Mouse (Mus musculus): ENCODE measurements around the gene Stfa2l1. TPM values are rescaled to one million over a fixed set of nuclear protein-coding genes. Genes with fewer than 3 reads are reported as not detected.
"Not testable (repeated sequence)": the region's sequence is repeated elsewhere in the genome, so short reads cannot be mapped to it uniquely, and the experiment has no call there.

Stfa2l1 gene
- 1 to 10 TPM; 1.8 to 2.4 TPM for total RNA-seq (2021)

DNA sequence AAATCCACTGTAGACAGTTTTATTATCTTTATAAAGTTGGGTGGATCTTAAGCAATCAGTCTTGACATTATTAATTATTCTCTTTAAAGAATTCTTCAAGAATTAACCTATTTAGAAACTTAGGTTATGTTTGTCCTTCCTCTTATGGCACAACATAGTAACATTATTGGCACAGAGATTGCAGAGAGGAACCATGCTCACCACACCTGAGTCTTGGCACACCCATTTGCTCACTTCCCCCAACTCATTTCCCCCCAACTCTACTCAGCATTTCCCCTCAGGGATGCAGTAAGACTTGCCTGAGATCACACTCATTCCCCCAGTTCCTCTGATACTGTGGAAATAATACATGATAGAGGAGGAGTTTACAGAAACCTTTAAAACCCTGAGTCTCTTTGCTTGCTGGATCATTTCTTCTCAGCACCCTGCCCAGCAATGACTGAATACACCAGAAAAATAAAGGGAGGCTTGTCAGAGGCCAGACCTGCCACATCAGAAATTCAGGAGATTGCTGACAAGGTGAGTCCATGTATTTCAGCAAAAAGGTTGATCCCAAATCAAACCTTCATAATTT, at the start of gene Stfa2l1:
Stfa2l1 (plus strand) TSS at position 410 of the 574 bp plus-strand sequence.
- no peak for DNase-seq

DNA sequence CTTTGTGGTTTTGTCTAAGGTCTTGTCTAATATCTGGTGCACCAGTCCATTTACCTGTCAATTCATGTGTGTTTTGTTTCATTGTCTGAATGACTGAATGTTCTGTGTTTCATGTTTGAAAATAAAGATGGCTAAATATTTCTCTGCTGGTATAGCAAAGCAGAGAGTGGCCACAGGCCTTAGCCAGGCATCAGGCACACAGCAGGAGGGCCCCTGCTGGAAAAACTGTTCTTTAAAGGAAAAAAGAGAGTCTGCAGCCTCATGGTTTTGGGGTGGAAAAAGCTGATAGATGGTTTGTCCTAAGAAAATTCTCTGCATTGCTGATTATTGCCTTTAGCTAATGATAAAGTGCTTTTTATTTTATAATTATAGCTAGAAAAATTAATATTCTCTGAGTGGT, 45.1 kb upstream of the Stfa2l1 start:
- not testable (repeated sequence) for DNase-seq

DNA sequence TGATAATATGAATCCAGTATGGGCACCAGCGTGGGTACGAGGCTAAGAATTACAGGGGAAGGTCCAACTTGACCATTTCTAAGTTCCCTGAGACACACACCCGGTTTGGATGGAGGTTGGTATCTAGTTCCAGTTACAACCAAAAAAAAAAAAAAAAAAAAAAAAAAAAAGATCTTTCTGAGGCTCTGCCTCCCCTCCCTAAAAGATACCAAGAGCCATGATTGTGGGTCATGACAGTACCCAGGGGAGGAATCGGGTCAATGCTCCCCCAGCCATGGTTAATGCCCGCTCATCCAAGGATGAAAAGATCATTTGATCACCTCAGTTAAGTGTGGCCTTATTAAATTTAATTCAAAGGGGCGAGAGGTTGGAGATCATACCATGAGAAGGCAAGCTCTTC, 40.9 kb upstream of the Stfa2l1 start:
- not testable (repeated sequence) for DNase-seq

DNA sequence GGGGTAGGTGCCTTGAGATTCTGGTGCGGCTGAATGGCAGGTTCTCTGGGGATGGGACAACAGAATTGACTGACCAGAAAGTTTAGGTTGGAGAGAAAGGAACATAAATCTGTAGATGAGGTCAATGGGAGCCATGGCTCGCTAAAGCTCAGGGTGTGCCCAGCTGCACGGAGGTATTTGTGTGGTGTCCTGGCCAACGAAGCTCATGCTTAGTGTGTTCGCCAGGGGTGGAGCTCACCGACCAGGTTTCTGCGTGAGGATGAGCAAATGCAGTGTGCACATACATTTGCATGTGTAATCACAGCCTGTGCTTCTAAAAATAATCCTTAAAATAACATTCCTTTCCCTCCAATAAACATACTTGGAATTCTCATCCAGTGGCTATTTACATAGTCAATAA, 28.5 kb upstream of the Stfa2l1 start:
- DNase-seq = no peak

DNA sequence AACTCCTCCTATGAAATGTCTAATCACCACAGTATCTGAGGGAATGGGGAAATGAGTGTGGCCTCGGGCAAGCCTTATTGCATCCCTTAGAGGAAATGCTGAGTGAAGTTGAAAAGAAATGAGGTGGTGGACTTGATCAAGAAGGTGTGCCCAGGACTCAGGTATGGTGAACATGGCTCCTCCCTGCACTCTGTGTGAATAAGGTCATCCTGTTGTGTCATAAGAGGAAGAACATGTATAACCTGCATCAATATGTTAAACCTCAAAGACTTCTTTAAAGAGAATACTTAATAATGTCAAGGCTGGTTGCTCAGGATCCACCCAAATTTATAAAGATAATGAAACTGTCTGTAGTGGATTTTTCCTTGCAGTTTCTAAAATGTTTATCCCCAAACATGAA, 25.5 kb upstream of the Stfa2l1 start, which contains the start of gene Csta1:
Csta1 (minus strand) TSS at position 101 of the 400 bp plus-strand sequence.
- no peak for DNase-seq

DNA sequence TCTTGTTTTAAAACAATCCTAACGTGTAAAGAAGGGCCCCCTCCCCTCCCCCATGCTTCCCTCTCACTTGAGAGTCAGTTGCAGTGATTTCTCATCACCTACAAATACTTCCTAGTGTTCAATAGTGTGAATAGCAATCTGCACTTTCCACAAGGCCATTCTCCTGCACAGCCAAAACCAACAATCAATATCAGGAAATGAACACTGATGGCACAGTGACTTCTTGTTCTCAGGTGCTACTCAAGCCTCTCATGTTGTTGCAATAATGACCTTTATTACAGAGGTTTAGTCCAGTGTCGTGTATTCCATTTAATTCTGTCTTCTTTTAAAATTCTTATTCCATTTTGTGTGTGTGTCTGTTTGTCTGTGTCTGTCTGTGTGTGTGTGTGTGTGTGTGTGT, 18.4 kb upstream of the Stfa2l1 start:
- no peak for DNase-seq

DNA sequence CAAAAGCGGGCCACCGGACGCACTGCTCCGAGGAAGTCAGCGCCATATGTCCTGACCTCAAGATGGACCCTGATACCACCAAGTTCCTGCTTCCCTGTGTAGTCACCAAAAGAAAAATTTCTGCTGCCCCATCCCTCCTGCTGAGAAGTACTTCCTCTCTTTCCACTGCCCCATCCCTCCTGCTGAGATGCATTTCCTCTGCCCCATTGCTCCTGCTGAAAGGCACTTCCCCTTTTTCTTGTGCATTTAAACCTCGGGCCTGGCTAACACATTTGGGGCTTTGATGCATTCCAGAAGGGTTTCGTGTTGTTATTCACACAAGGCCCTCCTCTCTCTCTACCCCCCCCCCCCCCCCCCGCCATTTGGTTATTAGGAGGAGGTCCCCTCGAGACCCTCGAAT, 11.2 kb downstream of the Stfa2l1 start:
- DNase-seq = not testable (repeated sequence)

DNA sequence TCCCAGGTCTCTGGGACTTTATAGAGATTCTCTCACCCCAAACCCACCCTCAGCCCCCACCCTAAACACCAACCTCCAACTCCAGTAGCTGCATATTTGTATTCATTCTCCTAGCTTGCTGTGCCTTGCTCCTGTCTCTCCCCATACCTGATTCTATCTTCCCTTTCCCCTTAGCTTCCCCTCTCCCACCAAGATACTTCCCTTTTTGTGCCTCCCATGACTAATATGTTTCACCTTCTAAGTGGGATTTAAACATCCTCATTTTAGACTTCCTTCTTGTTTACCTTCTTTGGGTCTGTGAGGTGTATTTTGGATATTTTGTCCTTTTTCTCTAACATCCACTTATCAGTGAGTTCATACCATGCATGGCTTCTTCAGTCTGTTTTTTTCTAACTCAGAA, 19.5 kb downstream of the Stfa2l1 start:
- DNase-seq = no peak

DNA sequence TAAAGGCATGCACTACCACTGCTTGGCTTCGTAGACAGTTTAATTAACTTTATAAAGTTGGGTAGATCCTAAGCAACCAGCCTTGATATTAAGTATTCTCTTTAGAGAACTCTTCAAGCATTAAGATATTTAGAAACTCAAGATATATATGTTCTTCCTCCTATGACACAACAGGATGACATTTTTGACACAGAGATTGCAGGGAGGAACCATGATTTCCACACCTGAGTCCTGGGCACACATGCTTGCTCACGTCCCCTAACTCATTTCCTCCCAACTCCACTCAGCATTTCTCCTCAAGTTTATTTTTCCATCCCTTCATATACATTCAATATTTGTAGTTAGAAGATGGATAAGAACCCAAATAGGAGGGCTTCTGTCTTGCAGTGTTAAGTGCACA, 23.3 kb downstream of the Stfa2l1 start:
- no peak for DNase-seq

DNA sequence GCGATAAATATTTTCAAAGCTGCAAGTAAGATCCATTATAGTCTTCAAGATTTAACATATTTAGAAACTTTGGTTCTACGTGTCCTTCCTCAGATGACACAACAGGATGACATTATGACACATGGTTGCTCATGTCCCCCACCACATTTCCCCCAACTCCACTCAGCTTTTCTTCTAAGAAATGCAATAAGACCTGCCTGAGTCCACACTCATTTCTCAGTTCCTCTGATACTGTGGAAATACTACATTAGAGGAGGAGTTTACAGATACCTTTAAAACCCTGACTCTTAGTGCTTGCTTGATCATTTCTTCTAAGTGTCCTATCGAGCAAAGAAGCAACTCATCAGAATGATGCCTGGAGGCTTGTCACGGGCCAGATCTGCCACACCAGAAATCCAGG, 27.3 kb downstream of the Stfa2l1 start, which contains the start of gene Gm5483:
Gm5483 (plus strand) TSS at position 301 of the 400 bp plus-strand sequence.
- not testable (repeated sequence) for DNase-seq

DNA sequence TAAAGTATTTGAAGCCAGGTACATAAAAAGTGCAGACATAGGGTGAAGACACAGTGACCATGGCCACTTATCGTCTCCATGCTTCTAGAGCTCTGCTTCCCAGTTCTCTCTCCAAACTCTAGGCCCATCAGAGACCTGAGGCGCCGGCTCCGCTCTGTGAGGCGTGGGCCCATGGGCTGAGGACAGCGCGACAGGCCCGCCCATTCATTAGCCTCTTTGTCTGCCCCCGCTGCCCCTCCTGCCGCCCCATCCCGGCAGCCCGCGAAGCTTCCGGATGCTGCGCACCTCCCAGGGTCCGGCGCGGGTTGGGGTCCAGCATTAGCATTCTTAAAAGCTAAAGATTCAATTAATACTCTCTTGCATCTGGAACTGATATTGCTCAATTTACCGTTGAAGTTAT, 42.6 kb downstream of the Stfa2l1 start:
- no peak for DNase-seq

DNA sequence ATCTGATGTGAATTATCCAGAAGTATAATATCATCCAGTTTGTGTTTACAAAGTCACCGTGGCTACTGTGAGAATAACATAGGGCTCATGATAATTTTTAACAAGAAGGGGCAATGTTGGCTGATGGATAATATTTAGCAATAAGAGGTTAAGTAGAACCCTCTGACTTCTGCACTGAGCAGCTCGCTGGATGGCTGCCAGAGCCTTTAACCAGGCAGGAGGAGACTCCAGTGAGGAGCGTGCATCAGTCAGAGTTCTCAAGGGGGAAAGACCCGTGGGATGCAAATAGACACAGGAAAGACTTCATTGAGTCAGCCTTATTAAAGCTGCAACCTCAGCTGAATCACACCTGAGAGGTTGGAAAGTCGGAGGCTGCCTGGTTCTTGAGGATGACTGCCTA, 47.2 kb downstream of the Stfa2l1 start:
- no peak for DNase-seq

DNA sequence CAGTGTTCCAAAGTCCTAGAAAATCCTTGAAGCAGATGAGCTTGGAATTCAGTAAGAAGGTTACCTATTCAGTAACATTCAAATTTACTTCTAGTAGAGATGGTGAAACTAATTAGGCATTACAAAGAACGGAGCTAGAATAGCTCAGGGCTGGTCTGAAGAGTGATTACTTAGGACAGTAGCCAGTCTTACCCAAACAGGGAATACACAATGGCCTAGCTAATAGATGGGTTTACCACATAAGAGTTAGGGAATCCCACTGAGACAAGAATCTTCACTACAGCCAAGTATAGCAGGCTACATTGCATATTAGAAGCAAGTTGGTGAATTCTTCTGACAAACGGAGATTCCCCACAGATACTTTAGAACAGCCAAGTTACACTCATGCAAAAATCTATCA, 49.1 kb downstream of the Stfa2l1 start:
- not testable (repeated sequence) for DNase-seq

DNA sequence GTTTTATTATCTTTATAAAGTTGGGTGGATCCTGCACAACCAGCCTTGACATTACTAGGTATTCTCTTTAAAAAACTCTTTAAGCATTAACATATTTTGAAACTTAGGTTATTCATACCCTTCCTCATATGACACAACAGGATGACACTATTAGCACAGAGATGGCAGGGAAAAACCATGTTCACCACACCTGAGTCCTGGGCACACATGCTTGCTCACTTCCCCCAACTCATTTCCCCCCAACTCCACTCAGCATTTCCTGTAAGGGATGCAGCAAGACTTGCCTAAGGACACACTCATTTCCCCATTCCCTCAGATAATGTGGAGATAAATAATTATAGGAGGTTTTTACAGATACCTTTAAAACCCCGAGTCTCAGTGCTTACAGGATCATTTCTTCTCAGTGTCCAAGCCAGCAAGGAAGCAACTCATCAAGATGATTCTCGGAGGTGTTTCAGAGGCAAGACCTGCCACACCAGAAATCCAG, 53.4 kb downstream of the Stfa2l1 start, which contains the start of gene Gm5416:
Gm5416 (plus strand) TSS at position 437 of the 487 bp plus-strand sequence.
- DNase-seq = no peak

Other genes starting within 250 kb of the Stfa2l1 start
- gene Parp9, start 218.3 kb upstream of the Stfa2l1 start, total RNA-seq (2021) = 10 to 100 TPM; 12.4 to 14.0 TPM
- 10 to 100 TPM in 1 of 2 experiments, 1 to 10 TPM in 1; 9.5 to 10.3 TPM for gene Dtx3l, start 217.7 kb upstream of the Stfa2l1 start, total RNA-seq (2021)
- gene Kpna1, start 178.1 kb upstream of the Stfa2l1 start, total RNA-seq (2021) = 100 to 1,000 TPM; 105 to 108 TPM
- gene Wdr5b, start 115.6 kb upstream of the Stfa2l1 start, total RNA-seq (2021) = 1 to 10 TPM; 5.9 to 6.1 TPM
- gene Fam162a, start 85.2 kb upstream of the Stfa2l1 start, total RNA-seq (2021) = 100 to 1,000 TPM; 229 to 235 TPM
- gene Ccdc58, start 85.1 kb upstream of the Stfa2l1 start, total RNA-seq (2021) = 10 to 100 TPM; 57.1 to 59.1 TPM
- not detected for gene Csta1, start 25.6 kb upstream of the Stfa2l1 start, total RNA-seq (2021)
- gene Gm5483, start 27.4 kb downstream of the Stfa2l1 start, total RNA-seq (2021) = 1 to 10 TPM; 2.6 to 3.8 TPM
- gene Gm5416, start 53.6 kb downstream of the Stfa2l1 start, total RNA-seq (2021) = not detected
- gene 2010005H15Rik, start 64.7 kb downstream of the Stfa2l1 start, total RNA-seq (2021) = 1 to 10 TPM in 1 of 2 experiments, not detected in 1; 1.1 TPM
- 1 to 10 TPM; 3.5 to 6.2 TPM for gene Stfa1, start 120.1 kb downstream of the Stfa2l1 start, total RNA-seq (2021)
- not detected for gene BC117090, start 177.5 kb downstream of the Stfa2l1 start, total RNA-seq (2021)
- gene BC100530, start 210.9 kb downstream of the Stfa2l1 start, total RNA-seq (2021) = 1 to 10 TPM; 2.6 to 3.1 TPM

Data from heart, postnatal 4 days (tissue).